Mouse (Mus musculus) adrenal gland, adult 8-10 months (tissue): Measurements from ENCODE around the gene Sgca. TPM values are rescaled to one million over a fixed set of nuclear protein-coding genes. Genes with fewer than 3 reads are reported as not detected.
"Not testable (repeated sequence)": the region's sequence is repeated elsewhere in the genome, so short reads cannot be mapped to it uniquely, and the experiment has no call there.

Experiments
- DNase-seq: peaks from one replicate; pipeline ENCODE4 v3.0.0; 2022
- total RNA-seq, 4 experiments: library from RNA; stranded (reverse); gene quantifications; 2 replicates each; pipeline ENCODE4 v1.2.4; 2022

The Sgca gene
- total RNA-seq, 4 experiments from 2014 or later, result not detected

GRCm38 (mm10) chr11:94986435-94986834 is 10.3 kb upstream of the Sgca start:
- DNase-seq, result no peak

GRCm38 (mm10) chr11:94985822-94986221 is 9.7 kb upstream of the Sgca start:
- no peak for DNase-seq

DNA sequence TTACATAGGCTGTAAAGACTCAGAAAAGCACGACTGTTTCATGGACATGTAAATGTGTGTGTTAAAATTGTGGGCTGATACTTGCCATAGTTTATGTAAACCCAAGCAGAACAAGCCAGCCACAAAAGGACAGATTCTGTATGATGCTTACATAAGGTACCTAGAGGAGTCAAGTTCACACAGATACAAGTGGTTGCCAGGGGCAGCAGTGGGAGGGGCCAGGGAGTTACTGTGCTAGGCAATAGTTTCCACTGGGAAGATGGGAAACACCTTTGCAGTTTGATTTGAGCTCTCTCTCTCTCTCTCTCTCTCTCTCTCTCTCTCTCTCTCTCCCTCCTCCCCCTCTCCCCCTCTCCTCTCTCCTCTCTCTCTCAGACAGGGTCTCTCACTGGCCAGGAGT is 9.0 kb upstream of the Sgca start:
- no peak for DNase-seq

DNA sequence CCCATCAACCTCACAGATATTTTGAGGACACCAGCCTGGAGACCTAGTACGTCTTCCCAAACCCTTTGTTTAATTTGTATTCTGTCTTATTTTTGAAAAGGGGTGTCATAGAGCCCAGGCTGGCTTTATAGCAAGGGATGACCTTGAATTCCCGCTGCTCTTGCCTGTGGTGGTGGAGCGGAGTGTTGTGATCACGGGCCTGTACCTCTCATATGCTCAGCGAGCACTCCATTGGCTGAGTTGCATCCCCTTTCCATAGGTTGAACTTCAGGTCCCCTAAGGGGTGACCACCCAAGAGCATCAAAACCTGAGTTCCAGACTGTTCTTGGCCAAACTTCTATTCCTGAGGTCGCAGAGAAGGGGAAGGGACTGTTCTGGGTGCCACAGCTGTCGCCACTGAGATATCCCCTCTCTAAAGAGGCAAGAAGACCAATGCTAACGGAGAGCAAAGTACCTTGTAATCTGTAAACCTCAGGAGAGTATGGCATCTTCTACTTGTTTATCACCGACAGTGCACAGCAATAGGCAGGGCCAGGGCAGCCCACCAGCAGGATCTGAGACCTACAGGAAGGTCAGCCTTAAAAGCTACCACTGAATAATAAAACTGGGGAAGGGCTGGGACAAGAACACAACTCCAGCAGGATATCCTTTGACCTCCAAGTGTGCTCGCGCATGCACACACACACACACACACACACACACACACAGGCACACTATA is 3.5 kb upstream of the Sgca start:
- no peak for DNase-seq

GRCm38 (mm10) chr11:94978947-94979346 is 2.8 kb upstream of the Sgca start:
- DNase-seq, result peak; percentile 96

DNA sequence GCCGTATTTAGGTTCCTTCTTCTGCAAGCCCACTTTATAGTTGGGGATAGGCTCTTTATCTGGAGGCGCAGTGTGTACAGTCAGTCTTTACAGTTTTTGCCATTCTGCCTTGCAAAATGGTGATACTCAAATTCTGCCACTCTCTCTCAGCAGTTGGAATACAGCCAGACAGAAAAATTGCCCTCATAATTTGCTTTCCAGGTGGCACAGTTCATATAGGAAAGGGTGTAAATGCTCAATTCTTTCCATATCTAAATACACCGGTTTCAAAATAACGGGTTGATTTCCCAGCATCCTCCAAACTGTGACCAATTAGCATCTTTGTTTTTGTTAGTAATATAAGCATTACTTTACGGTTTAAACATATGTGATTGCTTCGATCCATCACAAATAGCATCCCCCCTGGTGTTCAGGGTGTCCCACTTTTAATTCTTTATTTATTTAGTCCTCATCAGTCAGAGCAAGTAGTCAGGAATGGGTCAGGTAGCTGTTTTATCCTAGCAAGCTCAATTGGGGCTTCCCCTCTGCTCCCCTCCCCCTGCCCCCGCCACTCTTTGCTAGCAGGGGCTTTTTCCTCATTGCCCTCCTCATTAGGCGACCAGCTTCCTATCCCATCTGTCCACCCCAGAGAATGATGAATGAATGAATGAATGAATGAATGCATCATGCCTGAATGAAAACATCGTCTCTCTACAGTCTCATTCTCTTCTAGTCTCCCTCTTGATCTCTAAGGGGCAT is 2.2 kb upstream of the Sgca start:
- no peak for DNase-seq

DNA sequence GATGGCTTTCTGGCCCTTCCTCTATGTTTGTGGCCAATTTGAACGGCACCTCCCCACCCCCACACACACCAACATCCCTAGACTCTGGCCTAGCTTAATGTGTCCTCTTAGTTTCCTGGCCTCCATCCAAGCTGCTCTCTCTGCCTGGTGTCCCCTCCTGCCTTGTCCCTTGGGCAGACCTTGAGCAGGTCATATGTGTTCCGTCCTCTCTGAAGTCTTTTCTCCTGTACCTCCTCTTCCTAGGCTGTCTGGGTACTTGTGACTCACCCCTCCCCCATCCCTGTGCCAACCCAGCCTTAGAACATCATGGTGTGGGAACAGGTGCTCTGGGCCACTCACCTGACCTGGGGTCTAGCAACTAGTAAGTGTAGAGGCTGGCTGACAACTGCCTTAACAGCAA is 1.2 kb downstream of the Sgca start:
- DNase-seq, result no peak

GRCm38 (mm10) chr11:94973313-94973712 is 2.8 kb downstream of the Sgca start:
- DNase-seq, result no peak

DNA sequence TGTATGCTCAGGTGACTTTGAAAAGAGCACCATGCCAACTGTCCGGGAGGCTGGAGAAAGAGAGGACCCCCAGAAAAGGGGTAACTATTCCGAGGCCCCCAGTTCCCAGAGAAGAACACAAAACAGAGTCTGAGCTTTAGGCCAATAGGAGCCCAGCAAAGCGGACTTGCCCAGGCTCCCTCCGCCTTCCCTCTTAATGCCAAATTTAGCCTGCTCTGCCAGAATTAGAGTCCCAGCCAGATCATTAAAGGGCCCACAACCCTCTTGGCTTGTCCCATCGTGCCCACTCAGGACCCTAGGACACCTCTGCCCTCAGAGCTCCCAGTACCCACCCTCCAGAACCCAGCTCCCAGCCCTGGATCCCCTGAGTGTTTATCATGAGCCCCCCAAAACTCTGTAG is 3.2 kb downstream of the Sgca start:
- no peak for DNase-seq

DNA sequence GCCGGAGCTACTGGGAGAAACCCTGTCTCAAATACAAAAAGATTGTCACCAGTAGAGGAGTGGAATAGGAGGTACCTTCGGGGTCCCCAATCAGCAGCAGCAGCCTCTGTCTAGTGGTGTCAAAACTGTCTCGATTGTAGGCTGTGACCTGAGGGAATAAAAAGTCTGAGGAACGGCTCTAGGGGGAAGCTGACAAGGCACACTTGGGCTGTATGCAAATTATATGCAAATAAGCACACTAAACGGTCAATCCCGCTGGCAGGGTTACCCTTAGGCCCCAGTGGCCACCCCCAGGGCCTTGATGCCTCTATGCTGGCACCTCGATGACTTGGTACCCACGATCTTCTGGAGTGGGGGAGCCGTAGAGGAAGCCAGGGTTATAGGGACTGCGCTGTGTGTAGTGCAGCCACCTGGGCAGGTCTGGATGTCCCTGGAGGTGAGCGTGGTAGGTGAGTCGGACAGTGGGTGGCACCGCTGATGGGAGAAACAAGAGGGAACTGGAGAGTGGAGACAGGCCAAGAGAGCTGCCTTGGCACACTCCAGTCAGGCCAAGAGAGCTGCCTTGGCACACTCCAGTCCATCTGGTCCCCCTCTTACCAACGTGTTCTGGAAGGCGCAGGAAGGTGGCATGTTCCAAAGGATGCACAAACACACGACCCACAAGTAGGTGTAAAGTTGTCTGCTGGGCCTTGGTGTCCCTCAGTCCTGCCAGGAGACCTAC is 4.1 kb downstream of the Sgca start:
- DNase-seq, result no peak

GRCm38 (mm10) chr11:94970210-94970943 is 5.8 kb downstream of the Sgca start:
- DNase-seq, result peak; percentile 39

DNA sequence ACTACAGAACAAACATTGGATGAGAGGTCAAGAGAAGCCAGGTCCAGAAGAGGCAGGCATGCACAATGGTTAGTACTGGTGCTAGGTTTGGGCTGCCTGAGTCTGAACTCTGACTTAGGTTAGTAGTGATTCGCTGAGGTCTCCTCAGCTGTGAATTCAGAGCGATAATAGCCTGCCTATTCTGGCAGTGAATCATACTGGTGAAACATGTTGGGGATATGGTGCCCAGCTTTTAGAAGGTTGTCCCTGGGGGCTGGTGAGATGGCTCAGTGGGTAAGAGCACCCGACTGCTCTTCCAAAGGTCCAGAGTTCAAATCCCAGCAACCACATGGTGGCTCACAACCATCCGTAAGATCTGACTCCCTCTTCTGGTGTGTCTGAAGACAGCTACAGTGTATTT is 6.4 kb downstream of the Sgca start:
- not testable (repeated sequence) for DNase-seq

GRCm38 (mm10) chr11:94968187-94968586 is 7.9 kb downstream of the Sgca start:
- no peak for DNase-seq

DNA sequence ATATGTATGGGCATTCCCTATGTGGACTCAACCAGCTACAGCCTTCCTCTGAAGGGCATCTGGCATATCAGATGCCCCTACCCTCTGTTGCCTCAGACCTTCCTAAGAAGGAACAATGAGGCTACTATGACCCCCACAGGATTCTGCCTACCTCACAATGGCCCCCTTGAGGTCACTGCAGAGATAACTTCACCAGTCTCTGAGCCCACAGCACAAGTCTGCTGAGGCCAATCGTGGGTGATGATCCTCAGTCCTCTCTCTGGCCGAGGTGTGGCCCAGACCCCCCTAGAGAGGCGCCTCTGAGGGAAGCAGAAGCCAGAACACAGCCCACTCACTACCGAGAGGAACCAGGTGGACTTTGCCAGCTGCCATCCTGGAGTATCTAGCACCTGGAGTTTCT is 8.7 kb downstream of the Sgca start, which contains the start of gene Hils1:
Gene Hils1, plus strand, starts transcription at position 175 of the 400 bp plus-strand sequence.
- no peak for DNase-seq

GRCm38 (mm10) chr11:94962534-94963101 is 13.5 kb downstream of the Sgca start:
- no peak for DNase-seq

- DNase-seq, result peak; percentile 68
Measured at GRCm38 (mm10) chr11:94958065-94958858, 17.9 kb downstream of the Sgca start.

GRCm38 (mm10) chr11:94957693-94958064 is 18.4 kb downstream of the Sgca start:
- no peak for DNase-seq

DNA sequence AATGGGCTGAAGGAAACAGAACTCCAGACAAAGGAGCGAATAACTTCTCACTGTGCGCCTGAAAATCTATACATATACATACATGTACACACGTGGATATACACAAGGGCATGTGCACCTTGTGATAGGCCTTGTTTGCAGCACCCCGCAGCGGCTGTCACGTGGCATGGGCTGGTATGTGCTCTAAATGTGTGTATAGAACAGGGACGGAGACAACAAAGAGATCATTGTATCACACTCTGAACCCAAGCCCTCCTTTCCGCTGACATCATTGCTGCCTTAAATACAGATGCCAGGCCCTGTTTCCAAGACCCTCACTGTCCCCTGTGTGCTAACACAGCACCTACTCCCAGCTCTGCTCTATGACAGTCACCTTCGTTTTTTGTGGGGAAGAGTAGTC is 21.0 kb downstream of the Sgca start:
- DNase-seq, result no peak

DNA sequence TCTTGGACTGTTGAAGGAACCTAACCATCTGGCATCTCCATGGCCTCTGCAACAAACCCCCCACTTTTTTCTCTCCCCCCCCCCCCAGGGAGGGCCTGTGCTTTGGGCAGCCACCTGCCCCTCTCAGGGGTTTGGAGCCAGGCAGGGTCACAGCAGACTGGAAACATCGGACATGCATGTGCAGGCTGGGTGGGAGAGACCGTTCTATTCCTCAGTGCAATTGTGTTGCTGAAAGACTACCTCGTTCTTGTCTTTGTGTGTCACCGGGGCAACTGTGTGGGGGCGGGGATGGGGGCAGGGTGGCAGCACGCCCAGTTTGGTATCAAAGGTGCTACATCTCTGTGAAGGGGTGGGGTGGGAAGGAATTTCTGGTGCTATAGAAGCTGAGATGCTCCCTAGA is 24.0 kb downstream of the Sgca start:
- DNase-seq, result no peak

DNA sequence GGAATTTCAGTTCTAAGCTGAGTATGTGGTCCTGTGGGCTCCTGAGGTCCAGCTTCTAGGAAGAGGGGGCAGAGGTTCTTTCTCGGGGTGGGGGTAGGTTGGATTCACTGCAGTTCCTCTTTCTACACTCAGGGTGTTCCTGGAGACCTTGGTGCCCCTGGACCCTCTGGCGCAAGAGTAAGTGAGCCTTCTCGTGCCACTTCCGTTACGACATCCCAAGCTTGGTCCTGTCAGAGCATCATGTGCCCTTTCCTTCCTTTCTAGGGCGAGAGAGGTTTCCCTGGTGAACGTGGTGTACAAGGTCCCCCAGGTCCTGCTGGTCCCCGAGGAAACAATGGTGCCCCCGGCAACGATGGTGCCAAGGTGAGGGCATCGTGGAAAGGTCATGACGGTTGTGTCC is 30.9 kb downstream of the Sgca start:
- no peak for DNase-seq

DNA sequence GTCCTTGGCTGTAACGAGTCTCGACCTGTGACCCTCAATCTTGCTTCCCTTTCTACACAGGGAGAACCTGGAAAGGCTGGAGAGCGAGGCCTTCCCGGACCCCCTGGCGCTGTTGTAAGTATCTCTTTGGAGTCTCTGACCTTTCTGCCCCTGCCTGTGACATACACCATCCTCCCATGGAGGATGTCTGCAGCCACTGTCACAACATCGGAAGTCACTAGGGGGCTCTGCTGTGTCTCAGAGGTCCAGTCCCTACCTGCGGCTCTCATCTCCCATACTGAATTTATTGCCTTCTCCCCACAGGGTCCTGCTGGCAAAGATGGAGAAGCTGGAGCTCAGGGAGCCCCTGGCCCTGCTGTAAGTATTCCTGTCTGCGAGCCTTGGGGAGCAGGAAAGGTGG is 31.8 kb downstream of the Sgca start:
- no peak for DNase-seq

- no peak for DNase-seq
Measured at GRCm38 (mm10) chr11:94943054-94943453, 33.1 kb downstream of the Sgca start.
